ENCODE assay signal across 9 mouse cellular contexts in the genomic region with DNA sequence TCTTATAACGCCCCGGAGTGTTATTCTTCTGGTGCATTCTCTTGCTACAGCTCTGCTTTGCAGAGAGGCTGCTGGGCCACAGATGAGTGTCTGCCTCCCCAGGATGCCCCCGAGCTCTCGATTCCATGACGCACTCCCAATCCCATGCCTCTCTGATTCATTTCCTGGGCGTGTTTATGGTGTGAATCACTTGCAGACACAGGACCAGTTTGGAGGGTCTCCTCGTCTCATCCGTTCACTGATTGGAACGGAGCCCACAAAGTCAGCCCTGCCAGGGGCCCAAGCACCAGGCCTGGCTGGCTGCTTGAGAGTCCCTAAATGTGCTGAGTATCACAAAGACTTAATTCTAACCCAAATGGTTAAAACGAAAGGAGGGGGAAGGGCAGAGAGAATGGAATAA.
A peak's percentile ranks its signal among the peaks of the same experiment; 100 is the strongest.
DNase-seq lines count a peak whose midpoint lies in the region; ATAC-seq and TF ChIP-seq lines count a peak whose summit lies in the region.
"Had no signal": no experiment of that assay in that cellular context is flagged by ENCODE, and none has a peak within 500 bp of the region (broad histone marks: within the 10 kb centered on the region; RNA-seq: fewer than 3 reads in every experiment).

No protein-coding gene starts in this region.

- TF ChIP-seq EP300 in stomach, postnatal 0 days (optimal IDR thresholded peaks at IDR 0.05), result no peak
- TF ChIP-seq EP300 in liver, postnatal 0 days (IDR thresholded peaks at IDR 0.05; ENCODE audit: low read depth), result no peak

- DNase-seq in stomach, postnatal 0 days (ENCODE audit: low spot score), result no peak
- DNase-seq in urinary bladder, adult 18-20 months (ENCODE audit: low spot score in 2 of 2), result no peak
- DNase-seq in liver, postnatal 0 days, result no peak
- no peak for DNase-seq in kidney, adult 9 months
- DNase-seq: right cerebral cortex, adult 18-20 months had no signal

- H3K27ac ChIP-seq in stomach, embryonic 14.5 days (ENCODE audit: low read length), result peak overlapping the region; percentile 11; the same call in 1 of the 2 replicates
- no peak overlapping the region for H3K27ac ChIP-seq in stomach, postnatal 0 days (replicated peaks)
- H3K27ac ChIP-seq in forebrain, embryonic 12.5 days, result peak overlapping the region; percentile 62
- no peak overlapping the region; the same call in 1 of the 2 replicates for H3K27ac ChIP-seq in hindbrain, embryonic 16.5 days (ENCODE audit: low read depth, low read length)
- no peak overlapping the region for H3K27ac ChIP-seq in liver, postnatal 0 days (ENCODE audit: low read depth)

- ATAC-seq in stomach, embryonic 14.5 days (ENCODE audit: insufficient number of reproducible peaks, insufficient read depth, low FRiP score, low read depth), result peak; percentile 49; the same call in 1 of the 2 replicates
- ATAC-seq in stomach, postnatal 0 days (ENCODE audit: low FRiP score, low TSS enrichment), result no peak
- peak; percentile 56 for ATAC-seq in forebrain, embryonic 12.5 days (ENCODE audit: low FRiP score)
- ATAC-seq in hindbrain, embryonic 16.5 days, result peak; percentile 69
- ATAC-seq in liver, postnatal 0 days, result no peak

- no peaks in the 10 kb centered on the region for H3K27me3 ChIP-seq in stomach, embryonic 14.5 days (ENCODE audit: control insufficient read depth, insufficient read depth, low read length)
- H3K27me3 ChIP-seq in stomach, postnatal 0 days (ENCODE audit: control insufficient read depth, insufficient read depth, low read length), result no peaks in the 10 kb centered on the region
- H3K27me3 ChIP-seq in forebrain, embryonic 12.5 days, result no peaks in the 10 kb centered on the region
- no peaks in the 10 kb centered on the region for H3K27me3 ChIP-seq in hindbrain, embryonic 16.5 days (replicated peaks; ENCODE audit: control insufficient read depth, insufficient read depth, low read length)
- H3K27me3 ChIP-seq in liver, postnatal 0 days (ENCODE audit: insufficient read depth, low read length), result no peaks in the 10 kb centered on the region

- H3K4me2 ChIP-seq in stomach, embryonic 14.5 days (replicated peaks; ENCODE audit: low read depth, low read length), result no peak overlapping the region
- no peak overlapping the region for H3K4me2 ChIP-seq in stomach, postnatal 0 days (replicated peaks; ENCODE audit: low read depth)
- H3K4me2 ChIP-seq in forebrain, embryonic 12.5 days, result no peak overlapping the region
- 0 out of 2 replicates have a peak overlapping the region, but pooled peaks have one; percentile 11 for H3K4me2 ChIP-seq in hindbrain, embryonic 16.5 days (ENCODE audit: low read length)
- H3K4me2 ChIP-seq in liver, postnatal 0 days (ENCODE audit: low read depth, low read length), result no peak overlapping the region
- H3K4me2 ChIP-seq: limb, embryonic 12.5 days had no signal

- no peak overlapping the region for H3K4me3 ChIP-seq in stomach, embryonic 14.5 days (ENCODE audit: low read depth, low read length)
- H3K4me3 ChIP-seq in stomach, postnatal 0 days (ENCODE audit: low read depth, low read length), result no peak overlapping the region
- H3K4me3 ChIP-seq in forebrain, embryonic 12.5 days (replicated peaks), result no peak overlapping the region
- no peak overlapping the region for H3K4me3 ChIP-seq in hindbrain, embryonic 16.5 days (ENCODE audit: low read length)
- H3K4me3 ChIP-seq in liver, postnatal 0 days (ENCODE audit: low read depth, low read length), result no peak overlapping the region
- H3K4me3 ChIP-seq: limb, embryonic 12.5 days had no signal

- no peak for TF ChIP-seq CTCF in stomach, postnatal 0 days (IDR thresholded peaks at IDR 0.05; ENCODE audit: low read depth)
- no peak for TF ChIP-seq CTCF in liver, postnatal 0 days (IDR thresholded peaks at IDR 0.05; ENCODE audit: low read depth)

- 51% methylated on average over 10 of the region's 10 CpGs for WGBS in stomach, embryonic 14.5 days
- 58% methylated on average over 10 of the region's 10 CpGs for WGBS in stomach, postnatal 0 days
- WGBS in forebrain, embryonic 12.5 days, result 15% methylated on average over 10 of the region's 10 CpGs
- 21% methylated on average over 10 of the region's 10 CpGs for WGBS in hindbrain, embryonic 16.5 days
- 66% methylated on average over 10 of the region's 10 CpGs for WGBS in liver, postnatal 0 days (ENCODE audit: insufficient replicate concordance)

- no peaks in the 10 kb centered on the region for H3K36me3 ChIP-seq in stomach, embryonic 14.5 days (ENCODE audit: control insufficient read depth, insufficient read depth, low read length)
- no peaks in the 10 kb centered on the region for H3K36me3 ChIP-seq in stomach, postnatal 0 days (ENCODE audit: control insufficient read depth, insufficient read depth, low read length)
- H3K36me3 ChIP-seq in forebrain, embryonic 12.5 days (replicated peaks), result no peaks in the 10 kb centered on the region
- no peaks in the 10 kb centered on the region for H3K36me3 ChIP-seq in hindbrain, embryonic 16.5 days (ENCODE audit: control insufficient read depth, insufficient read depth, low read length)
- H3K36me3 ChIP-seq in liver, postnatal 0 days (replicated peaks; ENCODE audit: insufficient read depth, low read length), result no peaks in the 10 kb centered on the region
- H3K36me3 ChIP-seq: limb, embryonic 12.5 days had no signal

- H3K9me3 ChIP-seq in stomach, embryonic 14.5 days (ENCODE audit: control insufficient read depth, low read depth, low read length), result no peaks in the 10 kb centered on the region
- no peaks in the 10 kb centered on the region for H3K9me3 ChIP-seq in stomach, postnatal 0 days (ENCODE audit: control insufficient read depth, low read length)
- no peaks in the 10 kb centered on the region for H3K9me3 ChIP-seq in forebrain, embryonic 12.5 days
- H3K9me3 ChIP-seq in hindbrain, embryonic 16.5 days (ENCODE audit: control insufficient read depth, low read length), result no peaks in the 10 kb centered on the region
- H3K9me3 ChIP-seq in liver, postnatal 0 days (ENCODE audit: low read length), result no peaks in the 10 kb centered on the region
- H3K9me3 ChIP-seq: limb, embryonic 12.5 days had no signal

- H3K4me1 ChIP-seq in stomach, embryonic 14.5 days (ENCODE audit: control insufficient read depth, insufficient read depth, low read length), result peaks cover 13% of the 10 kb centered on the region
- 0 out of 2 replicates have a peak, but pooled peaks cover 3% of the 10 kb centered on the region for H3K4me1 ChIP-seq in stomach, postnatal 0 days (replicated peaks; ENCODE audit: control insufficient read depth, insufficient read depth)
- H3K4me1 ChIP-seq in forebrain, embryonic 12.5 days, result peaks cover 29% of the 10 kb centered on the region
- peaks cover 27% of the 10 kb centered on the region for H3K4me1 ChIP-seq in hindbrain, embryonic 16.5 days (ENCODE audit: control insufficient read depth, insufficient read depth, low read depth, low read length)
- H3K4me1 ChIP-seq in liver, postnatal 0 days (ENCODE audit: insufficient read depth), result no peaks in the 10 kb centered on the region

- no peak overlapping the region for H3K9ac ChIP-seq in stomach, embryonic 14.5 days (replicated peaks; ENCODE audit: low read depth, low read length)
- no peak overlapping the region for H3K9ac ChIP-seq in stomach, postnatal 0 days (ENCODE audit: low read length)
- H3K9ac ChIP-seq in forebrain, embryonic 12.5 days, result no peak overlapping the region
- H3K9ac ChIP-seq in hindbrain, embryonic 16.5 days (ENCODE audit: low read depth, low read length), result no peak overlapping the region
- no peak overlapping the region for H3K9ac ChIP-seq in liver, postnatal 0 days (replicated peaks)
- H3K9ac ChIP-seq: limb, embryonic 12.5 days had no signal

Comparison
In these comparisons a context has a peak if more than half of its experiments do, and no peak if none do; other contexts are left out.
1. ATAC-seq: peak in stomach, embryonic 14.5 days (single experiment), forebrain, embryonic 12.5 days (single experiment) and hindbrain, embryonic 16.5 days (single experiment); none in stomach, postnatal 0 days (single experiment) and liver, postnatal 0 days (single experiment).
2. H3K27ac ChIP-seq: peak in stomach, embryonic 14.5 days (single experiment) and forebrain, embryonic 12.5 days (single experiment); none in stomach, postnatal 0 days (single experiment), hindbrain, embryonic 16.5 days (single experiment) and liver, postnatal 0 days (single experiment).